Mouse (Mus musculus): ENCODE results near the gene Dbx2. TPM values are rescaled to one million over a fixed set of nuclear protein-coding genes. Genes with fewer than 3 reads are reported as not detected.
A peak's percentile ranks its signal among the peaks of the same experiment; 100 is the strongest.

The Dbx2 gene
- total RNA-seq, 2 experiments from 2014 or later, result not detected

DNA sequence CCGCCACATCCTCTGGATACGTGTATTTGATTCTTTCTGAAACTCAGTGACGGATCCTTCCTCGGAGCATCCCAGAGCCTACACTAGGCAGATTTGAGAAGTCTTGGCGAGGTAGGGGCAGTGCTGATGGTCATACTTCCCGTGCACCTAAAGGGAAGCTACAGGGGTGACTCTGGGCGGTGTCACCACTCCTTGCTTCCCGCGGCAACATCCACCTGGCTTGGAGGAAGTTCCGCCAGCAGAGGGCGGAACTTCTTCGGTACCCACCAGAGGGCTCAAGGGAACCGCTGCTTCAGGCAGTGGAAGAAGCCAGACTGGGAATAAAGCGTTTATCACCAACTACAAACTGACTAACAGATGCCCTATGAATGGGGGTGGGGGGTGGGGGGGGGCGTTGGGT, 68.9 kb downstream of the Dbx2 start:
- no peak overlapping the region for H3K4me3 ChIP-seq
- no peak for DNase-seq
- TF ChIP-seq CTCF (IDR thresholded peaks at IDR 0.05), result no peak
- H3K27ac ChIP-seq, result no peak overlapping the region
- intact Hi-C loops (cut with DNase I), result no loop called here

DNA sequence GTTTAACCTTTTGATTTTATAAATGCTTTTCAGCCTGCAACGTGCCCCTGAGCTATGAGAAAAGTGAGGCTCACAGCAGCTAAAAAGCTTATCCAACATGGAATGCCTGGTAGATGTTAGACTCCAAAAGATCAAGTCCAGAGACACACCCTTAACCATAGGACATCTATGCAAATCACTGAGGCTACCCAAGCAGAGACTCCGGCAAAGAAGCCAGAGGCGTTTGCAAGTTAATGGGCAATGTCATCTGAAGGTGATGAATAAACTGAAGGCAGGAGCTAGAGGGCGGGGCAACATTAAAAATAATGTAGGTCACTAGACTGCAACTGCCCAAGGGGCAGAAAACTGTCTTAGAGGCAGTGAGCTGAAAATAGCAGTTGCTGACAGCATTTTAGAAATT, 70.9 kb downstream of the Dbx2 start:
- intact Hi-C loops (cut with DNase I), result no loop called here
- TF ChIP-seq CTCF (IDR thresholded peaks at IDR 0.05), result no peak
- Histone ChIP-seq H3K4me3 (no peak overlapping the region), H3K27ac (no peak overlapping the region)
- DNase-seq, result no peak

DNA sequence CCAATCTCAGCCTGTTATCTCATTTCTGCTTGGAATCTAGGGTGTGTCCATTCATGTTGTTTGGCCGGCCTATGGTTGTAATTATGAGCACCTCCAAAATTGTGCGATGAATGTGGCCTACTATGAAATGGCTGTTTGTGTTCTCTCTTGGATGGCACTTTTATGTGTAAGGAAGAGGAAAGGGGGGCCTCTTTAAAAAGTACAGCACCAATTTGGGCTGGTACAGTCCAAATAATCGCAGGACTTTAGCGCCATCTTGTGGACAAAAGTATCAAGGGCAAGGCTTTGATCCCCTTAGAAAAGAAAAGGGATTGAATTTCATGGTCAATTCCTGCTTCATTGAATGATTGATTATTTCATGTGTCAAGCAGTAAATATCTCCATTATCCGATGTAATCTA, 81.1 kb downstream of the Dbx2 start:
- Histone ChIP-seq H3K27ac (no peak overlapping the region), H3K4me3 (no peak overlapping the region)
- peak; percentile 27 for DNase-seq
- peak; percentile 87 for TF ChIP-seq CTCF (IDR thresholded peaks at IDR 0.05)
- intact Hi-C loops (cut with DNase I), result loop anchor here (1.0 to 10.0 kb wide), 3 partner anchors 807 to 1020 kb away; no protein-coding TSS in a partner anchor

Other genes with a start within 250 kb of the Dbx2 start
- under 1 TPM; 0.18 to 0.36 TPM for gene Nell2, start 127.4 kb downstream of the Dbx2 start, total RNA-seq (2021)
- 10 to 100 TPM; 48.6 to 51.2 TPM for gene Ano6, start 134.9 kb upstream of the Dbx2 start, total RNA-seq (2021)